Mouse (Mus musculus): ENCODE data around the gene Dvl1.
A peak's percentile ranks its signal among the peaks of the same experiment; 100 is the strongest.

The Dvl1 gene

GRCm38 (mm10) chr4:155846871-155847578, at the start of gene Dvl1:
TSS of gene Dvl1 (plus strand) at chr4:155847402.
- ATAC-seq (ENCODE audit: insufficient number of reproducible peaks, low FRiP score, low TSS enrichment): peak; percentile 80

- ATAC-seq (ENCODE audit: insufficient number of reproducible peaks, low FRiP score, low TSS enrichment): no peak
These were observed 45.1 kb upstream of the Dvl1 start for GRCm38 (mm10) chr4:155802075-155802474.

GRCm38 (mm10) chr4:155802741-155803339, 44.4 kb upstream of the Dvl1 start, which contains the start of gene Mrpl20:
TSS of gene Mrpl20 (plus strand) at chr4:155802878.
- ATAC-seq (ENCODE audit: insufficient number of reproducible peaks, low FRiP score, low TSS enrichment): no peak

- peak; percentile 91; the same call in 1 of the 2 replicates for ATAC-seq (ENCODE audit: insufficient number of reproducible peaks, low FRiP score, low TSS enrichment)
These were observed 43.7 kb upstream of the Dvl1 start for GRCm38 (mm10) chr4:155803340-155804041.

- ATAC-seq (ENCODE audit: insufficient number of reproducible peaks, low FRiP score, low TSS enrichment): no peak
These were observed 39.4 kb upstream of the Dvl1 start for GRCm38 (mm10) chr4:155807841-155808240.

- peak; percentile 97 for ATAC-seq (ENCODE audit: insufficient number of reproducible peaks, low FRiP score, low TSS enrichment)
These were observed 35.1 kb upstream of the Dvl1 start, which contains the start of gene Ccnl2 for GRCm38 (mm10) chr4:155811929-155812664. TSS of gene Ccnl2 (plus strand) at chr4:155812489.

GRCm38 (mm10) chr4:155812665-155813181, 34.5 kb upstream of the Dvl1 start:
- no peak for ATAC-seq (ENCODE audit: insufficient number of reproducible peaks, low FRiP score, low TSS enrichment)

- ATAC-seq (ENCODE audit: insufficient number of reproducible peaks, low FRiP score, low TSS enrichment): no peak
These were observed 29.7 kb upstream of the Dvl1 start for GRCm38 (mm10) chr4:155817533-155817932.

GRCm38 (mm10) chr4:155821025-155821424, 26.2 kb upstream of the Dvl1 start:
- ATAC-seq (ENCODE audit: insufficient number of reproducible peaks, low FRiP score, low TSS enrichment): no peak

GRCm38 (mm10) chr4:155823443-155823842, 23.8 kb upstream of the Dvl1 start:
- no peak for ATAC-seq (ENCODE audit: insufficient number of reproducible peaks, low FRiP score, low TSS enrichment)

- ATAC-seq (ENCODE audit: insufficient number of reproducible peaks, low FRiP score, low TSS enrichment): no peak
These were observed 17.3 kb upstream of the Dvl1 start for GRCm38 (mm10) chr4:155829866-155830265.

- no peak for ATAC-seq (ENCODE audit: insufficient number of reproducible peaks, low FRiP score, low TSS enrichment)
These were observed 16.6 kb upstream of the Dvl1 start for GRCm38 (mm10) chr4:155830596-155830995.

- peak; percentile 80 for ATAC-seq (ENCODE audit: insufficient number of reproducible peaks, low FRiP score, low TSS enrichment)
These were observed 15.9 kb upstream of the Dvl1 start, which contains the start of gene Aurkaip1 for GRCm38 (mm10) chr4:155831205-155831766. TSS of gene Aurkaip1 (plus strand) at chr4:155831272.

- ATAC-seq (ENCODE audit: insufficient number of reproducible peaks, low FRiP score, low TSS enrichment): no peak
These were observed 15.4 kb upstream of the Dvl1 start for GRCm38 (mm10) chr4:155831831-155832230.

- no peak for ATAC-seq (ENCODE audit: insufficient number of reproducible peaks, low FRiP score, low TSS enrichment)
These were observed 14.9 kb upstream of the Dvl1 start for GRCm38 (mm10) chr4:155832321-155832720.

- no peak for ATAC-seq (ENCODE audit: insufficient number of reproducible peaks, low FRiP score, low TSS enrichment)
These were observed 14.0 kb upstream of the Dvl1 start for GRCm38 (mm10) chr4:155833234-155833633.

- ATAC-seq (ENCODE audit: insufficient number of reproducible peaks, low FRiP score, low TSS enrichment): no peak
These were observed 13.4 kb upstream of the Dvl1 start for GRCm38 (mm10) chr4:155833836-155834235.

GRCm38 (mm10) chr4:155837404-155838010, 9.7 kb upstream of the Dvl1 start:
- no peak for ATAC-seq (ENCODE audit: insufficient number of reproducible peaks, low FRiP score, low TSS enrichment)

All from cerebellum, adult (tissue).